Mouse (Mus musculus): ENCODE results near the gene Usp9x.

- TF ChIP-seq ZNF384 (IDR thresholded peaks at IDR 0.05; ENCODE audit: low read depth, low read length) (no peak), MAFK (IDR thresholded peaks at IDR 0.05; ENCODE audit: insufficient read depth, low read depth, low read length) (no peak)
These were observed 9.3 kb upstream of the Usp9x start for GRCm38 (mm10) chrX:13061961-13062360.
